Comparison of ENCODE assay signal across 28 mouse cellular contexts in the genomic region with DNA sequence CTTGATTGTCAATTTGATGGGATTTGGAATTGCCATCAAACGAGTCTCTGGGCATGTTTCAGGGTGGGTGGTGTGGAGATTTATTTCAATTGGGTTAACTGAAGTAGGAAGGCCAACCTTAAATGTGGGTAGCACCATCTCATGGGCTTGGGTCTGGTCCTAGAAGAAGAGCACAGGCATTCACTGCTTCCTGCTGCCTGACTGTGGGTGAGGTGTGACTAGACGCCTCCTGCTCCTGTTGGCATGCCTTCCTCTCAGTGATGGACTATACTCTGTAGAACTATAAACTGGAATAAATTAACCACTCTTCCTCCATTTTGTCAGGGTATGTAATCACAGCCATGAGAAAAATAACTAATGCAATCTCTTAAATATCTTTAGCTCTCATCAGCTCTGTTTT.
"Had no signal": no experiment of that assay in that cellular context is flagged by ENCODE, and none has a peak within 500 bp of the region (broad histone marks: within the 10 kb centered on the region; RNA-seq: fewer than 3 reads in every experiment).

No protein-coding gene starts in this region.

- DNase-seq: cerebellum, adult 2 months; cerebellum, adult 8-10 months; cerebellum, adult 9-10 months; cerebellum, adult 9-11 months; cerebellum, postnatal 10 days; cerebellum, postnatal 14 days; cerebellum, postnatal 36 days; embryo, embryonic 11 days; forebrain, postnatal 0 days; gastrocnemius, adult 2 months; gastrocnemius, postnatal 10 days; gastrocnemius, postnatal 14 days; gastrocnemius, postnatal 25 days; gastrocnemius, postnatal 36 days; heart, adult 11 months; heart, adult 18-20 months; heart, adult 2 months had no signal

- H3K4me3 ChIP-seq: embryonic facial prominence, embryonic 12.5 days; embryonic facial prominence, embryonic 13.5 days; embryonic facial prominence, embryonic 15.5 days; erythroblast, embryonic 14.5 days; forebrain, embryonic 10.5 days; forebrain, embryonic 12.5 days; forebrain, embryonic 13.5 days; gastrocnemius, adult 2 months; heart, adult 2 months; heart, embryonic 10.5 days had no signal

- H3K9ac ChIP-seq: embryonic facial prominence, embryonic 12.5 days; embryonic facial prominence, embryonic 13.5 days; embryonic facial prominence, embryonic 15.5 days; forebrain, embryonic 12.5 days; forebrain, embryonic 13.5 days; forebrain, postnatal 0 days had no signal

- H3K27me3 ChIP-seq: embryonic facial prominence, embryonic 12.5 days; embryonic facial prominence, embryonic 15.5 days; forebrain, embryonic 12.5 days had no signal

- ATAC-seq: forebrain, embryonic 13.5 days; forebrain, embryonic 14.5 days; forebrain, embryonic 16.5 days; forebrain, postnatal 0 days had no signal

- H3K4me1 ChIP-seq: forebrain, embryonic 12.5 days; forebrain, embryonic 13.5 days had no signal

- H3K36me3 ChIP-seq: embryonic facial prominence, embryonic 12.5 days; embryonic facial prominence, embryonic 13.5 days; embryonic facial prominence, embryonic 15.5 days; forebrain, embryonic 10.5 days; forebrain, embryonic 12.5 days; heart, embryonic 10.5 days had no signal

- H3K9me3 ChIP-seq: embryonic facial prominence, embryonic 12.5 days; embryonic facial prominence, embryonic 13.5 days; embryonic facial prominence, embryonic 15.5 days; forebrain, embryonic 10.5 days; forebrain, embryonic 12.5 days; forebrain, embryonic 13.5 days; heart, embryonic 10.5 days had no signal

- H3K27ac ChIP-seq: embryonic facial prominence, embryonic 12.5 days; embryonic facial prominence, embryonic 13.5 days; embryonic facial prominence, embryonic 15.5 days; forebrain, embryonic 10.5 days; forebrain, embryonic 12.5 days; forebrain, embryonic 13.5 days; gastrocnemius, adult 2 months; heart, adult 2 months; heart, embryonic 10.5 days had no signal

- H3K4me2 ChIP-seq: embryonic facial prominence, embryonic 12.5 days; embryonic facial prominence, embryonic 13.5 days; embryonic facial prominence, embryonic 15.5 days; forebrain, embryonic 12.5 days; forebrain, embryonic 13.5 days; heart, embryonic 11.5 days had no signal
